Mouse (Mus musculus) hindbrain, embryonic 11.5 days (tissue): ENCODE data around the gene Gm20388. TPM values are rescaled to one million over a fixed set of nuclear protein-coding genes. Genes with fewer than 3 reads are reported as not detected.
A peak's percentile ranks its signal among the peaks of the same experiment; 100 is the strongest.

Experiments
- ATAC-seq: fragments of 200-750 bp; cut with Nextera tagmentation; 2 replicates; pipeline ENCODE4 v1.8.0; 2017; ENCODE audit warnings: mild to moderate bottlenecking, moderate TSS enrichment, moderate library complexity; ENCODE audit not compliant: low FRiP score
- DNase-seq: peaks from one replicate; pipeline ENCODE4 v3.0.0-alpha.2; 2015; ENCODE audit warnings: low spot score
- H3K27ac ChIP-seq: fragments of 300-500 bp; sonication (generic); 2 replicates; pipeline ENCODE4 v1.5.1; 2014; ENCODE audit warnings: mild to moderate bottlenecking, low read depth, low read length
- H3K27me3 ChIP-seq: fragments of 300-500 bp; sonication (generic); 2 replicates; pipeline ENCODE4 v1.6.1; 2014; ENCODE audit warnings: mild to moderate bottlenecking, low read length, moderate library complexity, mixed read lengths; ENCODE audit not compliant: control insufficient read depth, insufficient read depth
- H3K36me3 ChIP-seq: fragments of 300-500 bp; sonication (generic); 2 replicates; pipeline ENCODE4 v1.6.1; 2014; ENCODE audit warnings: mild to moderate bottlenecking, low read length, moderate library complexity, mixed read lengths; ENCODE audit not compliant: control insufficient read depth, insufficient read depth
- H3K4me1 ChIP-seq: fragments of 300-500 bp; sonication (generic); replicated peaks from 2 replicates; pipeline ENCODE4 v1.6.1; 2014; ENCODE audit warnings: low read length, mixed read lengths; ENCODE audit not compliant: control insufficient read depth, insufficient read depth
- H3K4me2 ChIP-seq: fragments of 300-500 bp; sonication (generic); replicated peaks from 2 replicates; pipeline ENCODE4 v1.6.1; 2014; ENCODE audit warnings: mild to moderate bottlenecking, low read depth, low read length
- H3K4me3 ChIP-seq: fragments of 300-500 bp; sonication (generic); 2 replicates; pipeline ENCODE4 v1.5.1; 2014; ENCODE audit warnings: low read depth, low read length
- H3K9ac ChIP-seq: fragments of 300-500 bp; sonication (generic); 2 replicates; pipeline ENCODE4 v1.6.1; 2014; ENCODE audit warnings: low read depth, low read length
- H3K9me3 ChIP-seq: fragments of 300-500 bp; sonication (generic); 2 replicates; pipeline ENCODE4 v1.6.1; 2016; ENCODE audit warnings: low read length; ENCODE audit not compliant: control insufficient read depth
- WGBS: fragments of 180-500 bp; shearing (Covaris S2); extraction: QIAGEN DNeasy Blood & Tissue Kit; methylation state at CpG from one replicate; pipeline ENCODE4 v1.1.7; 2014; 5-methylcytosine and 5-hydroxymethylcytosine counted together
- polyA plus RNA-seq: library from polyadenylated mRNA; unstranded; fragments of >200 nt; fragmentation: Nextera tagmentation; extraction: Ambion mirVana; gene quantifications from 2 replicates; pipeline ENCODE4 v1.2.1, GENCODE M21; 2014

Gene Gm20388
- polyA plus RNA-seq, 1 experiment from 2014 or later: 11.8 TPM

DNA sequence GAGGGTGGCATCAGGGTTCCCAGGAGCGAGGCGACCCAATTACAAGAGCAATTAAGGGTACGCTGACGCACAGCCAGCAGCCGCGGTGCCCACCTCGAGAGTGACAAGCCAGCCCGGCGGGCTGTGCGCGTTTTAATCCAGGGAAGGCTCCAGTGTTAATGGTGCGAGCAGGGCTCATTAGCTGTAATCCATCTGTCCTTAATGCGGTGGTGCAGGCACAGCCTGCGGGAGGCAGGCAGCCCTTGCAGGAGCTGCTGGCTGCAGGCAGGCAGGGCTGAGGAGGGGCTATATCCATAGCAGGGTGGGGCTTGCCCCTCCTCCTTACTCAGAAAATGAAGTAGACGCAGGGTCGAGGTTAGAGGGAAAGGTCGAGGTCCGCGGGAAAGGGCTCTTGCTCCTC is 528.7 kb downstream of the Gm20388 start:
- Histone ChIP-seq H3K27ac (peak overlapping the region; percentile 47), H3K9ac (no peak overlapping the region), H3K27me3 (no peaks in the 10 kb centered on the region; the same call in 1 of the 2 replicates)

GRCm38 (mm10) chr8:120440739-120441138 is 530.1 kb downstream of the Gm20388 start:
- peak overlapping the region; percentile 44 for H3K27ac ChIP-seq
- peaks cover 44% of the 10 kb centered on the region for H3K4me1 ChIP-seq
- no peaks in the 10 kb centered on the region for H3K36me3 ChIP-seq
- DNase-seq: no peak
- H3K9me3 ChIP-seq: no peaks in the 10 kb centered on the region
- WGBS: 62% methylated on average over 12 of the region's 12 CpGs
- no peak overlapping the region; the same call in 1 of the 2 replicates for H3K9ac ChIP-seq
- no peak overlapping the region for H3K4me3 ChIP-seq
- no peaks in the 10 kb centered on the region; the same call in 1 of the 2 replicates for H3K27me3 ChIP-seq
- 0 out of 2 replicates have a peak, but pooled peaks have one; percentile 17 for ATAC-seq
- H3K4me2 ChIP-seq: no peak overlapping the region

More for the DNA sequence above, 528.7 kb downstream of the Gm20388 start:
- Histone ChIP-seq H3K9me3 (no peaks in the 10 kb centered on the region), H3K4me1 (peaks cover 38% of the 10 kb centered on the region), H3K36me3 (no peaks in the 10 kb centered on the region), H3K4me2 (no peak overlapping the region), H3K4me3 (no peak overlapping the region)
- WGBS: 5% methylated on average over 19 of the region's 19 CpGs
- peak; percentile 77 for ATAC-seq
- peak; percentile 55 for DNase-seq

- H3K27ac ChIP-seq: peak overlapping the region; percentile 44
- H3K4me1 ChIP-seq: peaks cover 41% of the 10 kb centered on the region
- no peak overlapping the region for H3K9ac ChIP-seq
- no peak for DNase-seq
- H3K4me2 ChIP-seq: no peak overlapping the region
- ATAC-seq: no peak
- no peak overlapping the region for H3K4me3 ChIP-seq
- no peaks in the 10 kb centered on the region; the same call in 1 of the 2 replicates for H3K27me3 ChIP-seq
- 86% methylated on average over 6 of the region's 6 CpGs for WGBS
- H3K9me3 ChIP-seq: no peaks in the 10 kb centered on the region
- no peaks in the 10 kb centered on the region for H3K36me3 ChIP-seq
These were observed 531.0 kb downstream of the Gm20388 start for GRCm38 (mm10) chr8:120441637-120442036.

DNA sequence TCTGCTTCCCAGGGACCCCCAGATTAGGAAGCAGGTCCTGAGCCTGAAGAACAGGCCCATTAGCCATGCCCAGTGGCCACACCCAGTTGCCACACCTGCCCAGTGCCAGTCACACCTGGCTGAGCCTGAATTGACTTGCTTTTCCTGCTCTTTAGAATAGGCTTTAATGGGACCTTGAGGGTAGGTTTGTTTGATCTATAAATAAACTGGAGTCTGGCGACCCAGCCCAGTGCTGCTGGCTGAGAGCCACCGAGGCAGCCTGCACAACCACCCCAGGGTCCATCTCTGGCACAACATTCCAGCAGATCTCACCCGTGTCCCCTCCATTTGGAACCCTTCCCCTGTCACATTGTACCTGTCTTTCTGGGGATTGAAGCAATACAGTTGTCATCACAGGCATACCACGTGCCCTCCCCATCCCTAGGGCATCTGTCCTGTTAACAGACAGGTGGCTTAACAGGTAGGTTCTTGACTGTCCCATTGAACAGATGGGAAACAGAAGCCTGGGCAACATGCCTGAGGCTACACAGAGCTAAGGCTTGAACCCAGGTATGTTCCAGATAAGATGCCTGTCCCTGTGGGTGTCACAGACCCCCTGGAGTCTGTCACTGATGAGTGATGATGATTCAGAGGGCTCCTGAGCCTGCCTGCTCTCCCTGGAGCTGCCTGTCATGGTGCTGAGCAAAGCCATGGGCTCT is 531.8 kb downstream of the Gm20388 start:
- no peak overlapping the region for H3K4me2 ChIP-seq
- H3K36me3 ChIP-seq: no peaks in the 10 kb centered on the region
- DNase-seq (no peak), ATAC-seq (no peak)
- H3K27me3 ChIP-seq: no peaks in the 10 kb centered on the region; the same call in 1 of the 2 replicates
- no peak overlapping the region for H3K4me3 ChIP-seq
- H3K9me3 ChIP-seq: no peaks in the 10 kb centered on the region
- no peak overlapping the region for H3K9ac ChIP-seq
- WGBS: 68% methylated on average over 4 of the region's 4 CpGs
- H3K27ac ChIP-seq: no peak overlapping the region
- H3K4me1 ChIP-seq: peaks cover 36% of the 10 kb centered on the region

DNA sequence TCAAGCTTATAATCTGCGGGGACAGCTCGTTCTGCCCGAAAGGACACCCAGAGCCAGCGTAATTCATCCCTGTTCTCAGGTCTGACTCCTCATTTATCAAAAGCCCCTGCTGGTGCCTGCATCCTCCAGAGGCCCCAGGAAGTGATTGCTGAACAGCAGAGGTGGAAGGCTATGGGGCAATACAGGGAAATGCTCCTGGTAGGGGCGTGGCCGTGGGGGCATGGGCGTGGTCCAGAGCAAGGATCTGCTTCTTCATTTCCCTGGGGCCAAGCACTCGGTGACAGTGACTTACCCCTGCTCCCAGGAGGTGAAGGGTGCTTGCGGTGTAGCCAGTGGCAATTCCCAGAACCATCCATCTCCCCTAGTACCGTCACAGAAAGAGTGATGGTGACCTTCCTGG is 534.6 kb downstream of the Gm20388 start:
- DNase-seq: no peak
- Histone ChIP-seq H3K36me3 (no peaks in the 10 kb centered on the region), H3K27ac (peak overlapping the region; percentile 1; the same call in 1 of the 2 replicates), H3K4me1 (peaks cover 27% of the 10 kb centered on the region), H3K27me3 (no peaks in the 10 kb centered on the region), H3K9ac (no peak overlapping the region), H3K4me2 (no peak overlapping the region), H3K9me3 (no peaks in the 10 kb centered on the region), H3K4me3 (no peak overlapping the region)
- 49% methylated on average over 10 of the region's 10 CpGs for WGBS
- no peak for ATAC-seq

DNA sequence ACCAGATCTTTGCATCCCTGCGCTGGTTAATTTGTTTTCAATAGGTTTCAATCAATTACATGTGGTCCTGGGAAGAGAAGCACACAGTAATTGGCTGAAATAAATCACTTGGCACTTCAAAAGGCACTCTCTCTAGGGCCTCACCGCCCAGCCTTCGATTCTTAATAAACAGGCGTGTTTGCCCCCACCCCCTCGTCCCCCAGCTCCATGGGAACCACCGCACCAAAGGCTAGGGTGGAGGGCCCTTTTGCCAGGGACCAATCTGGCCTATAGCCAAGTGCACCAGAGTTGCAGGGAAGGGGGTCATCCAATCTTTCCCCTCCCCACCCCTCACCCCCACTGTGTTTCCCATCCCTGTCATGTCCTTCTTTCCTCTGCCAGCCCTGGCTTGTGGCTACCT is 537.5 kb downstream of the Gm20388 start:
- H3K4me2 ChIP-seq: no peak overlapping the region
- peak; percentile 44 for ATAC-seq
- no peak for DNase-seq
- H3K27me3 ChIP-seq: no peaks in the 10 kb centered on the region
- H3K9ac ChIP-seq: no peak overlapping the region
- H3K4me3 ChIP-seq: no peak overlapping the region
- H3K36me3 ChIP-seq: no peaks in the 10 kb centered on the region
- H3K4me1 ChIP-seq: peaks cover 23% of the 10 kb centered on the region
- WGBS: 46% methylated on average over 6 of the region's 6 CpGs
- peak overlapping the region; percentile 68 for H3K27ac ChIP-seq
- no peaks in the 10 kb centered on the region for H3K9me3 ChIP-seq

DNA sequence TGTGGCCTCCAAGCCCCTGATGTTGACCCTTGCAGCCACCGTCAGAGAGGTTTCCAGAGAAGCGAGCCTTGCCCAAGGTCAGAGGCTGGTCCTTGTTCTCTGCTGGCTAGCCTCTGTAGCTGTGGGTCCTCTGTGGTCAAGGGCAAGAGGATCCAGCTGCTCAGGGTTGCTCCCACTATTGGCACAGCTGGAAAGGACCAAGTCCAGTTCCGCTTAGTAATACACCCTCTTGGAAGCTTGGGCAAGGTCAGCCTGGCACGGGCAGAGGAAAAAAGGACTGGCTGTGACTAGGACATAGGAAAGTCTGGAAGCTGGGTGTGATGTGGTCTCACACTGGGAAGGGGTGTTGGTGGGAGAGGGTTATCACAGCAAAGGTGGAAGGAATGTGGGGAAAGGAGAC is 538.5 kb downstream of the Gm20388 start:
- no peaks in the 10 kb centered on the region for H3K36me3 ChIP-seq
- H3K4me1 ChIP-seq: peaks cover 23% of the 10 kb centered on the region
- no peak overlapping the region for H3K4me3 ChIP-seq
- DNase-seq (no peak), ATAC-seq (no peak)
- WGBS: 81% methylated on average over 4 of the region's 4 CpGs
- H3K9ac ChIP-seq: peak overlapping the region; percentile 23; the same call in 1 of the 2 replicates
- no peaks in the 10 kb centered on the region for H3K27me3 ChIP-seq
- no peaks in the 10 kb centered on the region for H3K9me3 ChIP-seq
- H3K27ac ChIP-seq: peak overlapping the region; percentile 78
- no peak overlapping the region for H3K4me2 ChIP-seq

DNA sequence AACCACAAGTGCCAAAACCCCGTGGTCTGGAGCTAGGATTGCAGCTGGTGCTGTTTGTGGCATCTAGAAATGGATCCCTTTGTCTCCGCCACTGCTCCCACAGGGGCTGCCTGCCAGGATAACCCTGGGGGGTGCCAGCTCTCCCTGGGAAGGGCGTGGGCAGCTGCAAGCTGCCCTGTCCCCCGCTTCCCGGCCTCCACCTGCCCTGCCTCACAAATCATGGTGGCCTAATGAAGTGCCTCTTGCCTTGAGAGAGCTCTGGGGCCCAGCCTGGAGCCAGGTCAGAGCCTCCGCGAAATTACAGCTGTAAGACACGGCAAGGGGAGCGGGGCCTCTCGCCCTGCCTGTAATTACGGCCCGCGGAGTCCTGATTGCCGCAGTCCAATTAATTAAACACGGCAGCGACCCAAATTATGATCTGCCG is 539.0 kb downstream of the Gm20388 start:
- Histone ChIP-seq H3K27me3 (no peaks in the 10 kb centered on the region), H3K27ac (peak overlapping the region; percentile 78), H3K9ac (peak overlapping the region; percentile 23), H3K9me3 (no peaks in the 10 kb centered on the region), H3K4me2 (no peak overlapping the region), H3K36me3 (no peaks in the 10 kb centered on the region), H3K4me3 (no peak overlapping the region), H3K4me1 (peaks cover 24% of the 10 kb centered on the region)
- DNase-seq: peak; percentile 38
- ATAC-seq: peak; percentile 45; the same call in 1 of the 2 replicates
- WGBS: 30% methylated on average over 17 of the region's 17 CpGs

- Histone ChIP-seq H3K4me3 (no peak overlapping the region), H3K4me1 (peaks cover 26% of the 10 kb centered on the region), H3K9me3 (no peaks in the 10 kb centered on the region), H3K4me2 (no peak overlapping the region), H3K27ac (no peak overlapping the region), H3K27me3 (no peaks in the 10 kb centered on the region), H3K9ac (no peak overlapping the region), H3K36me3 (no peaks in the 10 kb centered on the region)
- ATAC-seq: no peak
- no peak for DNase-seq
- 97% methylated on average over 2 of the region's 2 CpGs for WGBS
These were observed 541.5 kb downstream of the Gm20388 start for GRCm38 (mm10) chr8:120452111-120452510.
